Mouse (Mus musculus) forebrain, embryonic 16.5 days (tissue): ENCODE measurements around the gene Upb1. TPM values are rescaled to one million over a fixed set of nuclear protein-coding genes. Genes with fewer than 3 reads are reported as not detected.

ENCODE experiments used
- ATAC-seq: fragments of 200-750 bp; cut with Nextera tagmentation; 2 replicates; pipeline ENCODE4 v1.8.0; 2017; ENCODE audit warnings: mild to moderate bottlenecking, moderate library complexity
- H3K27ac ChIP-seq: fragments of 300-500 bp; sonication (generic); 2 replicates; pipeline ENCODE4 v1.5.1; 2014; ENCODE audit warnings: low read length, control low read depth
- H3K27me3 ChIP-seq: fragments of 300-500 bp; sonication (generic); replicated peaks from 2 replicates; pipeline ENCODE4 v1.6.1; 2014; ENCODE audit warnings: low read length; ENCODE audit not compliant: control insufficient read depth, insufficient read depth
- H3K36me3 ChIP-seq: fragments of 300-500 bp; sonication (generic); 2 replicates; pipeline ENCODE4 v1.6.1; 2014; ENCODE audit not compliant: control insufficient read depth, insufficient read depth
- H3K4me1 ChIP-seq: fragments of 300-500 bp; sonication (generic); replicated peaks from 2 replicates; pipeline ENCODE4 v1.6.1; 2014; ENCODE audit warnings: low read length; ENCODE audit not compliant: control insufficient read depth, insufficient read depth
- H3K4me2 ChIP-seq: fragments of 300-500 bp; sonication (generic); 2 replicates; pipeline ENCODE4 v1.6.1; 2014; ENCODE audit warnings: mild to moderate bottlenecking, low read length, control low read depth
- H3K4me3 ChIP-seq: fragments of 300-500 bp; sonication (generic); replicated peaks from 2 replicates; pipeline ENCODE4 v1.5.1; 2014; ENCODE audit warnings: mild to moderate bottlenecking, low read length, control low read depth
- H3K9ac ChIP-seq: fragments of 300-500 bp; sonication (generic); replicated peaks from 2 replicates; pipeline ENCODE4 v1.6.1; 2014; ENCODE audit warnings: low read depth, low read length, control low read depth
- H3K9me3 ChIP-seq: fragments of 300-500 bp; sonication (generic); 2 replicates; pipeline ENCODE4 v1.6.1; 2016; ENCODE audit warnings: low read length; ENCODE audit not compliant: control insufficient read depth
- WGBS: fragments of 180-500 bp; shearing (Covaris S2); extraction: QIAGEN DNeasy Blood & Tissue Kit; methylation state at CpG from one replicate; pipeline ENCODE4 v1.1.7; 2014; 5-methylcytosine and 5-hydroxymethylcytosine counted together
- polyA plus RNA-seq: library from polyadenylated mRNA; unstranded; fragments of >200 nt; fragmentation: Nextera tagmentation; extraction: Ambion mirVana; gene quantifications from 2 replicates; pipeline ENCODE4 v1.2.1, GENCODE M21; 2015

Upb1 gene
- polyA plus RNA-seq, 1 experiment from 2014 or later = 0.10 TPM

GRCm38 (mm10) chr10:75414925-75415324 is 14.0 kb downstream of the Upb1 start:
- H3K27me3 ChIP-seq = no peaks in the 10 kb centered on the region
- H3K9me3 ChIP-seq = no peaks in the 10 kb centered on the region
- ATAC-seq = no peak
- H3K4me1 ChIP-seq = peaks cover 9% of the 10 kb centered on the region
- no peak overlapping the region for H3K4me3 ChIP-seq
- no peak overlapping the region for H3K9ac ChIP-seq
- no peak overlapping the region for H3K4me2 ChIP-seq
- H3K27ac ChIP-seq = no peak overlapping the region
- H3K36me3 ChIP-seq = no peaks in the 10 kb centered on the region
- WGBS = 89% methylated on average over 7 of the region's 7 CpGs

GRCm38 (mm10) chr10:75417363-75418042 is 16.6 kb downstream of the Upb1 start:
- ATAC-seq = no peak
- Histone ChIP-seq H3K27ac (no peak overlapping the region), H3K9me3 (no peaks in the 10 kb centered on the region)

GRCm38 (mm10) chr10:75418747-75419146 is 17.8 kb downstream of the Upb1 start:
- Histone ChIP-seq H3K9ac (no peak overlapping the region), H3K27ac (no peak overlapping the region), H3K9me3 (no peaks in the 10 kb centered on the region), H3K4me2 (no peak overlapping the region), H3K27me3 (no peaks in the 10 kb centered on the region), H3K36me3 (no peaks in the 10 kb centered on the region), H3K4me3 (no peak overlapping the region), H3K4me1 (no peaks in the 10 kb centered on the region)
- WGBS = 59% methylated on average over 4 of the region's 4 CpGs
- no peak for ATAC-seq

More at GRCm38 (mm10) chr10:75417363-75418042, 16.6 kb downstream of the Upb1 start:
- Histone ChIP-seq H3K4me3 (no peak overlapping the region), H3K36me3 (no peaks in the 10 kb centered on the region), H3K4me1 (peaks cover 4% of the 10 kb centered on the region), H3K27me3 (no peaks in the 10 kb centered on the region), H3K9ac (no peak overlapping the region), H3K4me2 (no peak overlapping the region)
- 97% methylated on average over 8 of the region's 8 CpGs for WGBS

- H3K27me3 ChIP-seq = no peaks in the 10 kb centered on the region
- WGBS = 91% methylated on average over 10 of the region's 10 CpGs
- H3K9ac ChIP-seq = no peak overlapping the region
- no peaks in the 10 kb centered on the region for H3K4me1 ChIP-seq
- no peak overlapping the region for H3K27ac ChIP-seq
- no peaks in the 10 kb centered on the region for H3K9me3 ChIP-seq
- no peak overlapping the region for H3K4me2 ChIP-seq
- no peak for ATAC-seq
- no peak overlapping the region for H3K4me3 ChIP-seq
- H3K36me3 ChIP-seq = no peaks in the 10 kb centered on the region
These were observed 23.6 kb downstream of the Upb1 start for GRCm38 (mm10) chr10:75424498-75424901.

GRCm38 (mm10) chr10:75428049-75429003 is 27.4 kb downstream of the Upb1 start:
- H3K4me1 ChIP-seq = no peaks in the 10 kb centered on the region
- no peaks in the 10 kb centered on the region for H3K9me3 ChIP-seq
- ATAC-seq = no peak
- no peak overlapping the region for H3K4me3 ChIP-seq
- H3K36me3 ChIP-seq = no peaks in the 10 kb centered on the region
- no peak overlapping the region for H3K4me2 ChIP-seq
- H3K9ac ChIP-seq = no peak overlapping the region
- 77% methylated on average over 13 of the region's 13 CpGs for WGBS
- no peak overlapping the region for H3K27ac ChIP-seq
- no peaks in the 10 kb centered on the region for H3K27me3 ChIP-seq

GRCm38 (mm10) chr10:75429004-75429380 is 28.1 kb downstream of the Upb1 start:
- Histone ChIP-seq H3K9me3 (no peaks in the 10 kb centered on the region), H3K4me2 (no peak overlapping the region), H3K36me3 (no peaks in the 10 kb centered on the region), H3K27me3 (no peaks in the 10 kb centered on the region), H3K9ac (no peak overlapping the region), H3K4me3 (no peak overlapping the region), H3K27ac (no peak overlapping the region), H3K4me1 (no peaks in the 10 kb centered on the region)
- WGBS = 84% methylated on average over 6 of the region's 6 CpGs
- no peak for ATAC-seq

- no peak overlapping the region for H3K27ac ChIP-seq
- H3K27me3 ChIP-seq = no peaks in the 10 kb centered on the region
- H3K4me2 ChIP-seq = no peak overlapping the region
- no peaks in the 10 kb centered on the region for H3K36me3 ChIP-seq
- ATAC-seq = no peak
- WGBS = 89% methylated on average over 7 of the region's 7 CpGs
- no peak overlapping the region for H3K4me3 ChIP-seq
- H3K9ac ChIP-seq = no peak overlapping the region
- H3K4me1 ChIP-seq = no peaks in the 10 kb centered on the region
- no peaks in the 10 kb centered on the region for H3K9me3 ChIP-seq
These were observed 28.7 kb downstream of the Upb1 start for GRCm38 (mm10) chr10:75429522-75430146.

- Histone ChIP-seq H3K9ac (no peak overlapping the region), H3K27me3 (no peaks in the 10 kb centered on the region), H3K9me3 (no peaks in the 10 kb centered on the region), H3K27ac (no peak overlapping the region), H3K4me1 (no peaks in the 10 kb centered on the region), H3K4me3 (no peak overlapping the region), H3K36me3 (no peaks in the 10 kb centered on the region), H3K4me2 (no peak overlapping the region)
- whole genome bisulfite sequencing = 91% methylated on average over 5 of the region's 5 CpGs
- ATAC-seq = no peak
These were observed 29.2 kb downstream of the Upb1 start for GRCm38 (mm10) chr10:75430147-75430537.

- H3K27ac ChIP-seq = no peak overlapping the region
- no peak overlapping the region for H3K4me2 ChIP-seq
- WGBS = 96% methylated on average over 6 of the region's 6 CpGs
- no peak overlapping the region for H3K9ac ChIP-seq
- no peaks in the 10 kb centered on the region for H3K27me3 ChIP-seq
- no peaks in the 10 kb centered on the region for H3K36me3 ChIP-seq
- no peaks in the 10 kb centered on the region for H3K4me1 ChIP-seq
- ATAC-seq = no peak
- H3K9me3 ChIP-seq = no peaks in the 10 kb centered on the region
- H3K4me3 ChIP-seq = no peak overlapping the region
These were observed 29.7 kb downstream of the Upb1 start for GRCm38 (mm10) chr10:75430633-75431032.
